Mouse (Mus musculus): ENCODE measurements around the gene B230118H07Rik.
A peak's percentile ranks its signal among the peaks of the same experiment; 100 is the strongest.
"Not testable (repeated sequence)": the region's sequence is repeated elsewhere in the genome, so short reads cannot be mapped to it uniquely, and the experiment has no call there.

B230118H07Rik gene

DNA sequence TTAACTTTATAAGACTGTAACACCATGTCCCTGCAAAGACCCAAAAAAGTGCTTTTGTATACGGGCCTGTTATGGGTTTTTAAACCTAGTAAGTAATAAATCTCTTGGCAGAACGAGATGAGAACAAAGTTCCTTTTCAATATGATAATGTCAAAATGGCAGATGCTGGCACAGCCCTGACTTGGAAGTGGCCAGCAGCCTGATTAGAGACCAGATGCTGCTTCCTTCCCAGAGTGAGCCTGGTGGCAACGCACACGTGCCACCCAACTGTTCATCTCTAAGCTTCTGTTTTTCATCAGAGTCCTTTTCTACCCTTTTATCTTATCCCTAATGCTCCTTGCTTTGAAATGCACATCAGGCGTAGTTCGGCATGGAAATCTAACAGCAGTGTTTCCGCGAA is 58.0 kb downstream of the B230118H07Rik start:
- no peak for DNase-seq (ENCODE audit: low spot score in 2 of 2)

DNA sequence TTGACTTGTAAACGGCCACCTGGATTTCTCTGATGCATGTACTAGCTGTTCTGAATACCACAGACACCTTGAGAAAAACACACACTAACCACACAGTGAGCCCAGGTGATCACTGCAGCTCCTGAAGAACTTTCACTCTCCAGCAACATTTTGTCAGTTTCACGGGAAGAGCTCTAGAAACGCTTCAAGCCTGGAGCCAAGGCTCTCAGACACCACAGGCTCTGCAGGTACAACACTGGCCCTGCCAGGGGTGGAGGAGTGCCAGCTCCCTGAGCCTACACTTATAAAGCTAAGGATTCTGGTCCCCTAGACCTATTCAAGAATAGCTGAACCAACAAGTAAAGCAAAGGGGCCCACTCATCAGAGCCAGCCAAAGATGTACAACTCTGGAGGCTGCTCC is 67.9 kb downstream of the B230118H07Rik start:
- DNase-seq (ENCODE audit: low spot score in 2 of 2) = no peak

DNA sequence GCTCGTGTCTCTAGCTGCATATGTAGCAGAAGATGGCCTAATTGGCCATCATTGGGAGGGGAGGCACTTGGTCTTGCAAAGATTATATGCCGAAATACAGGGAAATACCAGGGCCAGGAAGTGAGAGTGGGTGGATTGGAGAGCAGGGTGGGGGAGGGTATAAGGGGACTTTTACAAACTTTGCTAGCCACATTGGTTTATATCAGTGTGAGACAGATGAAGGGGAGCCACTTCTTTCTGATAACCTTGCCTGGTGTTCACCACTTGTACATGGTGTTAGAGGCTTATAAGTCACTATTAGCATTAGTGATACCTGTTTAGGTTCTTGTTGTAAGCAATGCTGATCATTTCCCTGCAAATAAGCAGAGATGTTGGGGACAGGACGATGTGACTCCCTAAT is 68.4 kb downstream of the B230118H07Rik start:
- no peak for DNase-seq (ENCODE audit: low spot score in 2 of 2)

DNA sequence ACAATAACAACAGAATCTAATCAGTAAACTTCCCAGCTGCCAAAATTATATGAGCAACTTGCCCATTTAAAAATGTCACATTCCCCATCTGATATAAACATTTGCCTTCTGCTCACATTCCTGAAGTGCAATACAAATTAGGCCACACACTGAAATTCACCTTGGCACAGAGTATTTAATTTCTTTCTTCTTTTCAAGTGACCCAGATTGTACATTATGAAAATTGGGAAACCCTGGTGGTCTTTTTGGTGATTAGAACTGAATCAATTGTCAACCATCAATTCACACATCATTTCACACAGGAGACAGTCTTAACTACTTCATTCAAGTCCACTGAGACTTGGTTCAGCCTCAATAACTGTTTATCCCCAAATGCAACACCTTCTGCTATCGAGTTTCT is 68.9 kb downstream of the B230118H07Rik start:
- DNase-seq (ENCODE audit: low spot score in 2 of 2) = no peak

DNA sequence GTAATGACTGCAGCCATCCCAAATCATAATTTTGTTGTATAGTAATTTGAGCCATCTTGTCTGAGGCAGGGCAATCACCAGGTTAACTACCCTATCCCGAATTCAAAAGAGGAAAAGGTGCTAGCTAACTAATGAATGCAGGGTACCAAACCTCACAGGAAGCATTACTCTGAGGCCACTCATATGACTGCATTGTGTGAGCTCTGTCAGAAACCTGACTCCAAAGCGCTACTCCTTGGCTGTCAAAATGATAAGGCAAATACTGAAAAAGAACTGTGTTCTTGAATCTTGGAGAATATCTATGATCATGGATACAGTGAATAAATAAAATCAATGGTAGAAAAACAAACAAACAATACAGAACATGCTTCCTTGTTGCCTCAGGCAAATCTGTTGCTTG is 69.3 kb downstream of the B230118H07Rik start:
- DNase-seq (ENCODE audit: low spot score in 2 of 2) = no peak

DNA sequence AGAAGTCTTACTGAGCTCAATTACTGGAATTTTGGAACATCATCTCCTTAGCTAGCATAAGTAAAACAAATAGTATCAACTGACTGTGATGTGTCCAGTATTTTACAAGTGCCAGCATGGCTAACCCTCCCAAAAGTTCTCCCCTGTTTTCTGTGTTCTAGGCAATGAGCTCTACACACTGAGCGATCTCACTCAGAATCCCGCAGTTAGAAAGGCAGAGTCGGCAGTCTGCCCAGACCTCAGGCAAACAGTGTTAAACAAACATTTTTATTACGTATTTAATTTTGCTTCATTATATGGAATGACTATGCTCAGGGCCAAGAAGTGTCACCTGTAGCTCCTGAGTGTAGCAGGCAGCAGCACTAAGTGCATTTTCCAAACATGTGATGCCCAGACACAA is 72.1 kb downstream of the B230118H07Rik start:
- no peak for DNase-seq (ENCODE audit: low spot score in 2 of 2)

DNA sequence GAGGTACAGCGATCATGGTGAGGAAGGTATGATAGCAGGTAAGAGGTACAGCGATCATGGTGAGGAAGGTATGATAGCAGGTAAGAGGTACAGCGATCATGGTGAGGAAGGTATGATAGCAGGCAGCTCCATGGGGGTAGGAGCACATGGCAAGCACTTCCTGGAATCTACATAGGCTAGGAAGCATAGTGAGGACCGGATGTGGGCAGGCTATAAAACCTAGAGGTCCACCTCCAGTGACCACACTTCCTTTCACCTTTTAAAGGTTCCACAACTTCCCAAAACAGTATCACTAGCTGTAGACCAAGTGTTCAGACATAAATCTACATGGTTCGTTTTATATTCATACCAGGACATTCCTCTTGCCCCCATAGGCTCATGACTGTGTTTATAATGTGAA is 80.1 kb downstream of the B230118H07Rik start:
- DNase-seq (ENCODE audit: low spot score in 2 of 2) = no peak

DNA sequence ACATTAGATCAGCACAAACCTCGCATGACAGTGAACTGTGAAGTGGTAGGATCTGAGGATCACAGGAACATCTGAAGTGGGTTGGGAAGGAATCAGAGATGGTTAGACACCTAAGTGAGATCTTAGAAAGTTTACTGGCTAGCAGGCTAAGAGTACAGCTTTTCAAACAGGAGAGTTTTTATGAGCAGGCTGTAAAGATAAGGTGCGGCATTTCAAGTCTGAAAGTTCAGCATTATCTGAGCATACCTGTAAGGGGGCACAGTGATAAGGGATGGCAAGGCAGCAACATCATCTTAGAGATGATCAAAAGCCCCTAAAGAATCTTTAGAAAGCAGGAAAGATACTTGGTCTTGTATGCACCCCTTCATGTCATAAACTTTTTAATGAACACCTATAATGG is 81.8 kb downstream of the B230118H07Rik start:
- no peak for DNase-seq (ENCODE audit: low spot score in 2 of 2)

DNA sequence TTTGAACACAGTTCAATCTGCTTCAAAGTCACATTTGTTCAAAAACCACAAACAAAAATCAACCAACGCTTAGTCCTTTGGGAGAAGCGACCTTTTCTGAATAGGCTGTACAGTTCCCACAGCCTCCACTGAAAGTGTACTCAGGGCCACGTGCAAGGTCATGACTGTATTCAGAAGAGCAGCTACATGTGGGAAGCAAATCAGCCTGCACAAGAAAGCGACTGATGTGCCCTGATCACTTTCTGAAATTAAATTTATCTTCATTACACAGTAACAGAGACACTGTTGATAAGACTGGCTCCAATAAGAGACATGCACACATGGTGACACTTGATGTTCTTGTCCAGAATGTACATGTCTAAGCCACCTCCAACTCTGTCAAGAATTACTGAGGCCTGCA is 85.6 kb downstream of the B230118H07Rik start:
- no peak for DNase-seq (ENCODE audit: low spot score in 2 of 2)

DNA sequence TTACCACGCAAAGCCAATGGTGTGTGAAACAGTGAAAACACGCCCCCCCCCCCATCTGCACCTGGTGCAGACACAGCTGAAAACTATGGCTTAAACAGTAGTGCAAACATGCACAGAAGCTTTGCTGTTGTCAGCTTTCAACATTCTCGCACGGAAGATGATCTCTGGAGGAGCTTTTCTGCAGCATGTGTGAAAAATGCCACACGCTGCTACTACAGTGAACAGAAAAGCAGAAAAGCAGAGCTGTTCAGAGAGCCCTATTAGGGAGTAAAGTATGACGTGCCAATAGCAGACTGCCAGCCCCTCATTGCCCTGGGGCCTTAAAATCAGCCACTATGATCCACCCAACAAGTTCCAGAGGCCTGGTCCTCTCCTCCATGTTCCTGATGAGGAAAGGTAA is 86.1 kb downstream of the B230118H07Rik start:
- no peak for DNase-seq (ENCODE audit: low spot score in 2 of 2)

DNA sequence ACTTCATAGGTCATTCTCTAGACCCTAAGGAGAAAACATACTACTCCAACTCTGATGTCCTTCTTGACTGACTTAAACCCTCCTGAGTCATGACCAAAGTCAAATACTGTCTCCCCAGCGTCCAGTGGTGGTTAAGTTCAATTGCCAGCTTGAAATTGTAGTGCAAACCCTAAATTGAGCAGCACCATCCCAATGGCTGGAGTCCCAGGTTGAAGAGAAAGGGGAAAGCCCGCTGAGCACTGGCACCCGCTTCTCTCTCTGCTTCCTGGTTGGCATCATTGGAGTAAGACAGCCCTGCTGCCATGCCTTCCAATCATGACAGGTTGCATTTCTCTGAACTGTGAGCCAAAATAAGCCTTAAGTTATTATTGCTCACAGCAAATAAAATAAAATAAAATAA is 89.9 kb downstream of the B230118H07Rik start:
- no peak for DNase-seq (ENCODE audit: low spot score in 2 of 2)

DNA sequence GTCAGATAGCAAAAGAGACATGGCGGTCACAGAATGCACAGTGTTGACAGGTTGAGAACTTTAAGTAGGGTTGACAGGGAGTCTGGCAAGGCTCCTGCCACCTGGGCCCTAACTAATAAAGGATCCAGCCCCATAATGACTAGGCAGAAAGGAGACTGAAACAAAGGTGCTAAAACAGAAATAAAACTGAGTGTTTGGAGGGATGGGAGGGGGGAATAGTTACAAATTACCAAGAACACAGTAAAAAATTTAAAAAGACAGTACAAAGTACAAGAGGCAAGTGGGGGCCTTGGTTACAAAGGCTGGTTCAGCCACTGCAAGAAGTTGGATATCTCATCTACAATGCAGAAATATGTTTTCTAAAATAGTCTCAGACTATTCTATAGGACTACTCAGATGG is 93.4 kb downstream of the B230118H07Rik start:
- no peak for DNase-seq (ENCODE audit: low spot score in 2 of 2)

DNA sequence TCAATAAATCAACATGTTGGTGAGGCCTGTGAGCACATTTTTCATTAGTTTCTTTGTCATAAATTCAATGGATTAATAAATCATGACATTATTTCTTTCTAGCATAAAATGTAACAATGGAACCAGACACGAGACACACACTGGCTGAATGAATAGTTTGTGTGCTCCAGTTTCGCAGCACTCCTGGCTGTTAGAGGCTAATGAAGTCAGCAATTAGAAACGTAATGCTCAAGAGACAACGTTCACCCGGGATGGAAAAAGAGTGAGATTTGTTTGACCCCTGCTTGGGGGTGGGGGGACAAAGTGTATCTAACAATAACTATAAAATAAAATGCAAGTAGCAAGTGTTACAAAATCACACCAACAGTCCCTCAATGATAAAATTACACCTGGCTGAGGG is 95.5 kb downstream of the B230118H07Rik start:
- DNase-seq (ENCODE audit: low spot score in 2 of 2) = no peak

DNA sequence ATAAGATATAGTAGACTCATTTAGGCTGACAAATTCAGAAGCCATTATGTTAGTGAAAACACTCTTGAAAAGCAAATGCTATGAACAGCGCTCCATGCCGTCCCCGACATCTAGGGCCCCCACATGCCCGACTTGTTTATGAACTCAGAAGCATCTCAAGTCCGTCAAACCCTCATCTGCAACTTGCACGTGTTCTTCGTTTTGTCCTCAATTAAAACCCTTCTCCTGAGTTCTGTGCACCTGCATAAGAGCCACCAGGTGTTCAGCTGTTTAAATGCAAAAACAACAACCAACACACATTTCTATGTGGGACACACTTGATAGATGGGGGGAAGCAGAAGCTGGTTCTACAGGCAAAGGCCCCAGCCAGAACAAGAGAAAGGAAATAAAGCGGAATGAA is 97.0 kb downstream of the B230118H07Rik start:
- DNase-seq (ENCODE audit: low spot score in 2 of 2) = no peak

DNA sequence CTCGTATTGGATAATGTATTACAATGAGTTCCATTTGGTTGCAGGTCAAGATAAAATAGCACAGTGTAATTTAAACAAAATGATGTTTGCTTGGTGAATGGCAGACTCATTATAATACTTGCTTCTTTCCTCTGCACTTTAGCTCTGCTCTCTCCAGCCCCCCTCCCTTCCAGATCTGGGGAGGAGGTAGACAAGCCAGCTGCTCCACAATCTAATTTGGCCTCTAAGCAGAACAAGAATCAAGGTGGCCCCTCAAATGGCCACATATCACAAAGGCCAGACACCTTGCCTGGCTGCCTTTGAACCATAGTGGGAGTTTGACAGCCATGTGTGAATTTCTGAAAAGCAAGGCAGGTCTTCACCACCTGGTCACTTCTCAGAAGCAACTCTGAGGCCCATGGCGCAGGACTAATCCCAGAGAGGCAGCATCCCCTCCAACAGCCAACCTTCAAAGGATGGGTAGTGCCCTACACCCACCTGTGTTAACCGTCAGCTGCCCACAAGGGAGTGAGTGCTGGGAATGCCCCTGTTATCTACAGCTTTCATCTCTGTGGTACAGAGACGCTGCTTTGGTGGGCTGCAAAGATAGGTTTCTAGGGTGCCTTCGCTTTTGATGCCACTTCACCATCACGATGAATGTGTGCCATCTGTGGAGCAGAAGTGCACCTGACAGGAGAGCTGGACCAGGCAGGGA is 98.2 kb downstream of the B230118H07Rik start:
- no peak for DNase-seq (ENCODE audit: low spot score in 2 of 2)

DNA sequence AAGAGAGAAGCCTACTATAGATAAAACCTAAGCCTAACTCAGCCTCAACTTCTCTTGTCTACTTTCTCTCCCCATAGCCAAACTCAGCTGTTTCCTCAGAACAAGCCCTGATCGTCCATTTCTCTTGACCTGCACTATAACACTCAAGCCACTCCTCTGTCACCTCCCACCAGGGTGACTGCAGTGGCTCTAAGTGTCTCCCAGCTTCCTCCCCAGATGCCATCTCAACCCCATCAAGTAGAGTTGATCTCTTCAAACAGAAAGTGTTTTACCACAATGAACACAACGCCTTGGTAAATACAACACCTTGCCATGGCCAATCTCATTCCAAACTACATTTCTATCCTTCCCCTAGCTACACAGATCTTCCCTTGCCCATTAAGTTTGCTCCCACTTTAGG is 99.2 kb downstream of the B230118H07Rik start:
- DNase-seq (ENCODE audit: low spot score in 2 of 2) = no peak

DNA sequence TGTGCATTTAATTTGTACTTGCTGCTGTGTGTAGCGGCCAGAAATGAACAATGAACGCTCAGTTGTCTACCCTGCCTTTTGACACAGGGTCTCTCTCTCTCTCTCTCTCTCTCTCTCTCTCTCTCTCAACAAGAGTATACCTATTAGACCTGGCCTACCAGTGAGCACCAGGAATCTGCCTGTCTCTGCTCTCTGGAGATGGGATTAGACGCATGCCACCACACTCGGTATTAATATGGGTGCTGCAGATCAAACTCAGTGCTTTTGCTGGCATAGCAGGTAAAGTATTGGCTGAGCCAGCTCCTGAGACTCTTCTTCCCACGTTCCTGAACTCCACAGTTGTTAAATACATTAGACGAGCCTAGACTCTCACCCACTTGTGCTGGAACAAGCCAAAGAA is 100.5 kb downstream of the B230118H07Rik start:
- DNase-seq (ENCODE audit: low spot score in 2 of 2) = no peak

DNA sequence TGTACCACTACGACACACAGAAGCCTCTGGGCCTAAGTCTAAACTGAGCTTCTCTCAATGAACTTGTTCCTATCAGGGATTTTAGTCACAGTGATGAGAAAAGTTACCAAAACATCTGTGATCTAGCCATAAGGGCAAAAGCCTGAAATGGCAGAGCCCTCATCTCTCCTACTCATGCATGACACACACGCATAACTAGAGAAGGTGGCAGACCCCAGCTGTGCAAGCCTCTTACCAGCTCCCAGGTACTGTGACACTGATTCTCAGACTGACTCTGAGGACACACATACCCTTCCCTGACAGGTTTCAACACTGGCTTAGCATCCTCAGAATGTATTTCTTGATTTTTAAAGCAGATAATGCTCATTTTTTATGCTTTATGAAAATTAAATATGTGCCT is 103.7 kb downstream of the B230118H07Rik start:
- DNase-seq (ENCODE audit: low spot score in 2 of 2) = no peak

DNA sequence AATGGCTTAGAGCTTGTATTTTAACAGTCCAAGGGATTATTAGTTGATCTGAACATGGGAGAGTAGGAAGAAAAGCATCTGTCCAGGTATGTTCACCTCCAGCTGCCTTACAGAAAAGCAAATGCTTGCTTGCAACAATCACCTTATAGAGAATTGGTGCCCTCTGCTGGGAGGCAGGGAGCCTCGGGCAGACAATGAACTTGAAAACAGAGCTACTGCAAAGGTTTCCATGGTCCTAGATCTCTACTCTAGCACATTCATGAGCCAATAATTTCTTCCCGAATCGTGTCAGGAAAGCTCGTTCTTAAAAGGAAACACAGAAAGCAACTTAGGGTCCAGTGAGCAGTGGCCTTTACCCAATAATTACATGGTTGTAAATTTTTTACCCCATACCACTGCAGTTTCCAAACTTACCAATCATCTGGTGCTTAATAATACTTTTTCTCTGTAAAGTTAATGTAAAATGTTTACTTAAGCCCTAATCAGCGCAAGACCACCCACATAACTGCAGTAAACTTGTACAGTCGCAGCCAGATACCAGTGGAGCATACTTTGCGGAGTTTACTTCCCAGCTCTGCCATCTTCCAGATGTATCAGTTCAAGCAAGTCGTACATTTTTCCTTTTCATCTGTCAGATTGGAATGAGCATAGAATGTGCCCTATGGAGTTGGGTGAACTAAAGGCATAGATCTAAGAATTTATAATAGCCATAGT is 105.5 kb downstream of the B230118H07Rik start:
- no peak for DNase-seq (ENCODE audit: low spot score in 2 of 2)

DNA sequence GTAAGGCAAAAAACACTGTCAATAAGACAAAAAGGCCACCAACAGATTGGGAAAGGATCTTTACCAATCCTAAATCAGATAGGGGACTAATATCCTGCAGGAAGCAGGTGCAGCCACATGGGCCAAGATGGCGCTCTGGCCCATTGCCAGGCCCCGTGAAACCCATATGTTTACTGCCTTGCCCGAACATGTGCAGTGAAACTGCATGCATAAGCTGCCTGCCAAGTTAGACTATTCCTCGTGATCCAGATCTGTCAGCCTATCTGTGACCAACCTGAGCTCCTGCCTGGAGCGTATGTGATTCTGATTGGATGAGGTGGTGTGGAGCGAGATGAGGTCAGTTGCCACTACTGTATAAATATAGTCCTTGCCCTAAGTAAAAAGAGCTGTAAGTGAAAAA is 112.4 kb downstream of the B230118H07Rik start:
- not testable (repeated sequence) for DNase-seq (ENCODE audit: low spot score in 2 of 2)

DNA sequence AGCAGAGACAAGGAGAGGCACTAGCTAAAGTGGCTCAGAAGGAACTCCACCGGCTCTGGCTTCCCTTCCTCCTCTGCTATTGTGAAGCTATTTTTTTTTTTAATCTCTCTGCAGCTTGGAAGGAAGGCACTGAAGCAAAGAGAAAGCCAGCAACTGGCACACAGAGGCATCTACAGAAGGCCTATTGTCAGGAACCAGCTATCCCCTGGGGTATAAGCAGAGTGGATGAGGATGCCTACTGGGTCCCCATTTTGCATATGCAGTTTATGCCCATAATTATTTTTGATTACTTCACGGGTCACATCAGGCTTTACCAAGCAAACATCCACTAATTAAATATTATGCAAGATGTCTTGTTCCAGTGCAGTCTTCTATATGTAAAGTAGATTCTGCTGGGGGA is 115.6 kb downstream of the B230118H07Rik start:
- DNase-seq (ENCODE audit: low spot score in 2 of 2) = no peak

DNA sequence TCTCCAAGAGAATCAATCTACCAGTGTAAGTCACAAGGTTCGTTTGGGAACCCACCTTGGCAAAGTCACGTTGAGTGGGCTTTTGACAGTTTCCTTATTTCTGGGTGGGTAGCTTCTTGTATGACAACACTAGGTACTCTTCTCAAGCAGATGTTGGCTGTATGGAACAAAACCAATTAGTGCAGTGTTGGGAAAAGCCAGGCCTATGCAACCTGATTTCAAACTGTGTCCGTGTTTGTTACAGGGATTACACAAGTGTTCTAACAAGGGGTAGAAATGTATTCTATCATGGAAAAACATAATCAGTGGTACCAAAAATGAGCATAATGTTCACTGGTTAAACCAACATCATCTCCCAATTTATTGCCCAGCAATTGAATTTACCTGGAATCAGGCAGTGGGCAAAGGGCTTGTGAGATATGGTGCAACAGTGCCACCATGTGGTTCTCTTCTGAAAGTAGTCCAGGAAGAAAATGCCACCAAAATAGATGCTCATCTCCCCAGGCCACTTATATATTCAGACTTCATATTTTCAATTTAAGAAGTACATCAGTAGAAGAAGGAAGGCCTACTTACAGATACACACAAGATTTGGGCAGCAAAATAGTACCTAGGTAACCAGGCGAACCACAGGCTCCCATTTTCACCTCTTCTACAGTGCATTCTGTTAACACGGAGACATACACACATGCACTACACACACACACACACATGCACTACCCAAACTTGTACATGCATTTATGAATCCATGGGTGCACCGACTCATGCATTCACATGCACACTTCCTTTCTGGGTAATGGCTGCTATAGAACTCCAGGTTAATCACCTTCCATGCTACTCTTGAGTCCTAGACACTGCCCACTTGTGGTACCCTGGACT is 123.6 kb downstream of the B230118H07Rik start:
- peak; percentile 29 to 54 for DNase-seq (ENCODE audit: low spot score in 2 of 2)

DNA sequence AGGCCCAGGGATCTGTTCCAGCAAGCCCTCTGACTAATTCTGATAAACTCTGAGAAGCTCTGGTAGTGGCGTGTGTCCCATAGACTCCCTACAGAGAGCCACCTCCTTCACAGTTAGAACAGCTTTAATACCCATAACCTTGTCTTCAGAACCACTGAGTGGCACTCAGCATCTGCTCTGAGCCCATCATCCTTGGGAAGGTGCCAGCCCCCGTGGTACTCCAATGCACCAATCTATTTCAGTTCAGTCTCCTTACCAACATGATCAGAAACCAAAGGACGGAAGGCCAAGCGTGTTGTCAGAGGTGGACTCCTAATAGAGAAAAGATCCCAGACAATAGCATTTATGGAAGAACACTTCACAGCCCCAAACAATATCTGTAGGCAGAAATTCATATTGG is 124.2 kb downstream of the B230118H07Rik start:
- no peak for DNase-seq (ENCODE audit: low spot score in 2 of 2)

All from frontal cortex, postnatal 10 days (tissue).